In the genomic region with DNA sequence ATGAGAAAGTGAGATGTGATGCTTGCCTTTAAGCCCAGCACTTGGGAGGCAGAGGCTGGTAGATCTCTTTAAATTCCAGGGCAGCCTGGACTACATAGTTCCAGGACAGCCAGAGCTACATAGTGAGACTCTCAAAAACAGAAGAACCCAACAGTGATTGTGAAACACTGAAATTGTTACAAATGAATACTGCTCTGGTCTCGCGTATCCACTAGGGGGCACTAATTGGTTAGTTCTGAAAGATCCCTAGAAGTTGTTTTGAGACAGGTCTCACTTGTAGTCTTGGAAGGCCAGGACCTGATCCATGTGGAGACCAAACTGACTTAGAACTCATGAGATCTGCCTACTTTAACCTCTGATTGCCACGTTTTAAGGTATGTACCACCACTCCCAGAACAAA, we compare ENCODE assay signal across 7 mouse cellular contexts. TPM values are rescaled to one million over a fixed set of nuclear protein-coding genes. Genes with fewer than 3 reads are reported as not detected.
DNase-seq lines count a peak whose midpoint lies in the region; ATAC-seq lines count a peak whose summit lies in the region.

No protein-coding gene starts in this region.

- no peak overlapping the region for H3K4me2 ChIP-seq in forebrain, embryonic 12.5 days
- H3K4me2 ChIP-seq in hindbrain, embryonic 14.5 days (replicated peaks): no peak overlapping the region

- peak overlapping the region; percentile 6; the same call in 1 of the 2 replicates for H3K27ac ChIP-seq in forebrain, embryonic 12.5 days
- no peak overlapping the region for H3K27ac ChIP-seq in hindbrain, embryonic 14.5 days

- no peak overlapping the region for H3K9ac ChIP-seq in forebrain, embryonic 12.5 days
- no peak overlapping the region for H3K9ac ChIP-seq in hindbrain, embryonic 14.5 days

- H3K4me3 ChIP-seq in forebrain, embryonic 12.5 days (replicated peaks): no peak overlapping the region
- H3K4me3 ChIP-seq in hindbrain, embryonic 14.5 days (replicated peaks; ENCODE audit: low read length): no peak overlapping the region

- peaks cover 39% of the 10 kb centered on the region for H3K36me3 ChIP-seq in forebrain, embryonic 12.5 days (replicated peaks)
- peaks cover 50% of the 10 kb centered on the region for H3K36me3 ChIP-seq in hindbrain, embryonic 14.5 days (replicated peaks; ENCODE audit: control insufficient read depth, insufficient read depth)

- WGBS in forebrain, embryonic 12.5 days: 0% methylated on average over 3 of the region's 3 CpGs
- WGBS in hindbrain, embryonic 14.5 days: 1% methylated on average over 3 of the region's 3 CpGs

- DNase-seq in Muller cell, postnatal 12 days (ENCODE audit: inconsistent ontology term): peak; percentile 73
- DNase-seq in cerebellum, adult 11-12 months: peak; percentile 64
- peak; percentile 93 for DNase-seq in hindbrain, embryonic 14.5 days (ENCODE audit: low spot score)
- peak; percentile 71 to 74 for DNase-seq in layer of hippocampus, postnatal 10 days (ENCODE audit: low spot score in 2 of 2)
- DNase-seq in lung, postnatal 10 days: peak; percentile 86
- DNase-seq in right cerebral cortex, adult 2 months (ENCODE audit: low spot score in 2 of 2): peak; percentile 84 to 88

- ATAC-seq in forebrain, embryonic 12.5 days (ENCODE audit: low FRiP score): peak; percentile 50; the same call in 1 of the 2 replicates
- ATAC-seq in hindbrain, embryonic 14.5 days (ENCODE audit: low FRiP score): peak; percentile 64

- no peaks in the 10 kb centered on the region for H3K9me3 ChIP-seq in forebrain, embryonic 12.5 days
- no peaks in the 10 kb centered on the region for H3K9me3 ChIP-seq in hindbrain, embryonic 14.5 days (ENCODE audit: control insufficient read depth, low read length)

- no peaks in the 10 kb centered on the region for H3K27me3 ChIP-seq in forebrain, embryonic 12.5 days
- no peaks in the 10 kb centered on the region for H3K27me3 ChIP-seq in hindbrain, embryonic 14.5 days (ENCODE audit: control insufficient read depth, insufficient read depth, low read length)

- peaks cover 15% of the 10 kb centered on the region for H3K4me1 ChIP-seq in forebrain, embryonic 12.5 days
- H3K4me1 ChIP-seq in hindbrain, embryonic 14.5 days (replicated peaks; ENCODE audit: control insufficient read depth, insufficient read depth, low read length): peaks cover 8% of the 10 kb centered on the region

RNA-seq across cellular contexts. Expression of gene Pabpn1, which starts 8.1 kb away (rescaled TPM):
- 199 and 211 TPM in 2 replicates for polyA plus RNA-seq in forebrain, embryonic 12.5 days (2016; fragmentation: Nextera tagmentation; extraction: Ambion mirVana)
- 141 and 159 TPM in 2 replicates for polyA plus RNA-seq in hindbrain, embryonic 14.5 days (2014; fragmentation: Nextera tagmentation; extraction: Ambion mirVana)
- 100 to 1,000 TPM; 266 to 288 TPM for total RNA-seq in layer of hippocampus, postnatal 10 days (2021)

RNA-seq across cellular contexts. Expression of gene Slc22a17, which starts 12.5 kb away (rescaled TPM):
- polyA plus RNA-seq in forebrain, embryonic 12.5 days (2016; fragmentation: Nextera tagmentation; extraction: Ambion mirVana): 93.3 and 97.8 TPM in 2 replicates
- 136 and 142 TPM in 2 replicates for polyA plus RNA-seq in hindbrain, embryonic 14.5 days (2014; fragmentation: Nextera tagmentation; extraction: Ambion mirVana)
- 100 to 1,000 TPM; 606 to 608 TPM for total RNA-seq in layer of hippocampus, postnatal 10 days (2021)

RNA-seq across cellular contexts. Expression of gene Gm20521, which starts 17.1 kb away (rescaled TPM):
- polyA plus RNA-seq in forebrain, embryonic 12.5 days (2016; fragmentation: Nextera tagmentation; extraction: Ambion mirVana): 0.27 TPM in 1 of 2 replicates, not detected in the other
- polyA plus RNA-seq in hindbrain, embryonic 14.5 days (2014; fragmentation: Nextera tagmentation; extraction: Ambion mirVana): not detected in 2 replicates
- 1 to 10 TPM in 1 of 2 experiments, not detected in 1; 9.9 TPM for total RNA-seq in layer of hippocampus, postnatal 10 days (2021)

RNA-seq across cellular contexts. Expression of gene Bcl2l2, which starts 17.2 kb away (rescaled TPM):
- 3.3 and 3.4 TPM in 2 replicates for polyA plus RNA-seq in forebrain, embryonic 12.5 days (2016; fragmentation: Nextera tagmentation; extraction: Ambion mirVana)
- polyA plus RNA-seq in hindbrain, embryonic 14.5 days (2014; fragmentation: Nextera tagmentation; extraction: Ambion mirVana): 5.2 and 5.3 TPM in 2 replicates
- 10 to 100 TPM; 68.8 to 72.1 TPM for total RNA-seq in layer of hippocampus, postnatal 10 days (2021)

RNA-seq across cellular contexts. Expression of gene Ppp1r3e, which starts 23.0 kb away (rescaled TPM):
- 1.1 and 1.3 TPM in 2 replicates for polyA plus RNA-seq in forebrain, embryonic 12.5 days (2016; fragmentation: Nextera tagmentation; extraction: Ambion mirVana)
- polyA plus RNA-seq in hindbrain, embryonic 14.5 days (2014; fragmentation: Nextera tagmentation; extraction: Ambion mirVana): 5.0 and 5.7 TPM in 2 replicates
- total RNA-seq in layer of hippocampus, postnatal 10 days (2021): 10 to 100 TPM; 36.7 to 40.0 TPM
